Mouse (Mus musculus) small intestine, adult 2 months (tissue): Measurements from ENCODE around the gene Rp9.

ENCODE experiments used
- CTCF ChIP-seq: fragments of 200-500 bp; IDR thresholded peaks from 2 replicates; pipeline ENCODE4 v1.5.1; 2012; ENCODE audit warnings: low read depth, mild to moderate bottlenecking, control low read depth, inconsistent platforms, low read length, moderate library complexity, mixed read lengths; ENCODE audit not compliant: insufficient replicate concordance, insufficient read length; ENCODE audit errors: extremely low read depth
- POLR2A ChIP-seq: fragments of 200-500 bp; IDR thresholded peaks from 2 replicates; pipeline ENCODE4 v1.6.1; 2012; ENCODE audit warnings: low read depth, mild to moderate bottlenecking, control low read depth, inconsistent platforms, low read length, moderate library complexity

DNA sequence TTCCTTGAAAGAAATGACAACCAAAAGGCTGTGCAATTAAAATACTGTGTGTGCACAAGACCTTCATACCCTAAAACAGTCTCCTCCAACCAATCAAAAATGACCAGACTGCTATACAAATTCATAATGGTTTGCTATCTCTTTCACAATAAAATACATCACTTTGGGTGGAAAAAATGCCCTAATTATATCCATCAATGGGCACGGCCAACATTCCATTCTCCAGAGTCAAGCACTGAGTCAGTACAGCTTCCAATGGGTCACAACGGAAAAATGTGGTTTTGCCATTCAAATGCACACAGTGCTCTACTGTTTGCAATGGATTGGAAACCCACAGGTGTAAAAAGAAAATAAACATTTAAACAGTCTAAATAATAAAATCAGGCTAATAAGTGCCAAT is 83.7 kb downstream of the Rp9 start:
- no peak for TF ChIP-seq CTCF
- TF ChIP-seq POLR2A, result no peak
